Mouse (Mus musculus) kidney, postnatal 0 days (tissue): ENCODE results near the gene Sept10. TPM values are rescaled to one million over a fixed set of nuclear protein-coding genes. Genes with fewer than 3 reads are reported as not detected.

Experiments used
- ATAC-seq: fragments of 200-750 bp; cut with Nextera tagmentation; replicated peaks from 2 replicates; pipeline ENCODE4 v1.8.0; 2017; ENCODE audit warnings: low read depth, moderate number of reproducible peaks, moderate TSS enrichment, moderate library complexity; ENCODE audit not compliant: low FRiP score
- DNase-seq: peaks from one replicate; pipeline ENCODE4 v3.0.0-alpha.2; 2016; ENCODE audit warnings: low spot score
- H3K27ac ChIP-seq: fragments of 300-500 bp; sonication (generic); 2 replicates; pipeline ENCODE4 v1.5.1; 2014; ENCODE audit warnings: mild to moderate bottlenecking
- H3K27me3 ChIP-seq: fragments of 300-500 bp; sonication (generic); 2 replicates; pipeline ENCODE4 v1.6.1; 2014; ENCODE audit warnings: low read length, mixed read lengths; ENCODE audit not compliant: insufficient read depth
- H3K36me3 ChIP-seq: fragments of 300-500 bp; sonication (generic); 2 replicates; pipeline ENCODE4 v1.6.1; 2014; ENCODE audit warnings: low read length, mixed read lengths; ENCODE audit not compliant: insufficient read depth
- H3K4me1 ChIP-seq: fragments of 300-500 bp; sonication (generic); replicated peaks from 2 replicates; pipeline ENCODE4 v1.6.1; 2014; ENCODE audit warnings: antibody characterized with exemption, low read length, mixed read lengths; ENCODE audit not compliant: insufficient read depth
- H3K4me2 ChIP-seq: fragments of 300-500 bp; sonication (generic); 2 replicates; pipeline ENCODE4 v1.6.1; 2014; ENCODE audit warnings: mild to moderate bottlenecking, low read length, moderate library complexity, mixed read lengths
- H3K4me3 ChIP-seq: fragments of 300-500 bp; sonication (generic); replicated peaks from 2 replicates; pipeline ENCODE4 v1.5.1; 2014; ENCODE audit warnings: low read depth, low read length
- H3K9ac ChIP-seq: fragments of 300-500 bp; sonication (generic); 2 replicates; pipeline ENCODE4 v1.6.1; 2014; ENCODE audit warnings: low read depth, low read length
- H3K9me3 ChIP-seq: fragments of 300-500 bp; sonication (generic); replicated peaks from 2 replicates; pipeline ENCODE4 v1.6.1; 2016; ENCODE audit warnings: low read length, inconsistent platforms, mixed read lengths
- CTCF ChIP-seq: IDR thresholded peaks from 2 replicates; pipeline ENCODE4 v1.5.1; 2016; ENCODE audit warnings: antibody characterized with exemption, low read depth, mild to moderate bottlenecking, moderate library complexity
- WGBS: fragments of 180-500 bp; shearing (Covaris S2); extraction: QIAGEN DNeasy Blood & Tissue Kit; methylation state at CpG from one replicate; pipeline ENCODE4 v1.1.7; 2014; 5-methylcytosine and 5-hydroxymethylcytosine counted together
- polyA plus RNA-seq: library from polyadenylated mRNA; unstranded; fragments of >200 nt; fragmentation: Nextera tagmentation; extraction: Ambion mirVana; gene quantifications from 2 replicates; pipeline ENCODE4 v1.2.1, GENCODE M21; 2015

Gene Sept10
- polyA plus RNA-seq, 1 experiment from 2014 or later, result 62.7 TPM

DNA sequence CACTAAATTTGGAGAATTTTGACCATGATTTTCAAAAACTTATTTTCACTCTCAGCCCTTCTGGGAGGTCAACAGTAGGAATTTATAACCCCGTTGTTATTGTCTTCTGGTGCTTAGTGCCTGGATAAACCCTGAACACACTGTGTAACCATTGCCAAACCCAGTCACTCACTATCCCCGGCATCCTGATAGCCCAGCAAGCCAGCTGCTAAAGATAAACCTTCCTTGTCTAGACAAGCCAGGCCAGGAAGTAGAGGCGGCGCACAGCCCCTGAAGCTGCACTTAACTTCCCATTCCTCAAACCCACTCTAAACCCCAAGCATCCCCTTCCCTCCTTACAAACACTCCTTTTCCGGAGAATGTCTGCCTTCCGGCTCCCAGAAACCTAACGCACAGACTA, 43.4 kb upstream of the Sept10 start:
- no peak overlapping the region for H3K4me3 ChIP-seq
- DNase-seq (no peak), ATAC-seq (no peak)
- no peak for TF ChIP-seq CTCF
- H3K27ac ChIP-seq, result no peak overlapping the region
- H3K36me3 ChIP-seq, result no peaks in the 10 kb centered on the region
- no peak overlapping the region for H3K9ac ChIP-seq
- H3K4me2 ChIP-seq, result no peak overlapping the region
- no peaks in the 10 kb centered on the region for H3K9me3 ChIP-seq
- H3K27me3 ChIP-seq, result no peaks in the 10 kb centered on the region
- WGBS, result 58% methylated on average over 7 of the region's 7 CpGs
- peaks cover 6% of the 10 kb centered on the region; the same call in 1 of the 2 replicates for H3K4me1 ChIP-seq

DNA sequence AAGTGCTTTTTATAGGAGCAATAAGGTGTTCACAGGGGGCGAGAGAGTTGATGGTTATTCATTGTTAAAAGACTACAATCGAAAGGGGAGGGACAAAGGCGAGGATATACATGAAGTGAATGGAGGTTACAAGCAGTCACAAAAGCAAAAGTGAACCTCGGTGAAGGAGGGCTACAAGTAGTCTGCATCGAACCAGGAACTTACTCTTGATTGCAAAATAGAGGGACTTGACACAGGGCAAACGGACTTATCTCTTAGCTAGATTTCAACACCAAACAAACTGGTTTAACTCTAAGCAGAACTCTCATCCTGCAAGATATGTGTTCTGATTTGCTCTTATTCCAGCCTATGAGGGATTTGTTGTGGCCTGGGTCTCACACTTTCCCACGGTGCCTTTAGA, 41.3 kb upstream of the Sept10 start:
- H3K4me2 ChIP-seq, result no peak overlapping the region
- 68% methylated on average over 7 of the region's 7 CpGs for WGBS
- no peak for TF ChIP-seq CTCF
- no peak for ATAC-seq
- H3K9me3 ChIP-seq, result no peaks in the 10 kb centered on the region
- H3K4me3 ChIP-seq, result no peak overlapping the region
- no peaks in the 10 kb centered on the region for H3K27me3 ChIP-seq
- no peak for DNase-seq
- peaks cover 6% of the 10 kb centered on the region; the same call in 1 of the 2 replicates for H3K4me1 ChIP-seq
- H3K9ac ChIP-seq, result no peak overlapping the region
- H3K36me3 ChIP-seq, result no peaks in the 10 kb centered on the region
- no peak overlapping the region for H3K27ac ChIP-seq

DNA sequence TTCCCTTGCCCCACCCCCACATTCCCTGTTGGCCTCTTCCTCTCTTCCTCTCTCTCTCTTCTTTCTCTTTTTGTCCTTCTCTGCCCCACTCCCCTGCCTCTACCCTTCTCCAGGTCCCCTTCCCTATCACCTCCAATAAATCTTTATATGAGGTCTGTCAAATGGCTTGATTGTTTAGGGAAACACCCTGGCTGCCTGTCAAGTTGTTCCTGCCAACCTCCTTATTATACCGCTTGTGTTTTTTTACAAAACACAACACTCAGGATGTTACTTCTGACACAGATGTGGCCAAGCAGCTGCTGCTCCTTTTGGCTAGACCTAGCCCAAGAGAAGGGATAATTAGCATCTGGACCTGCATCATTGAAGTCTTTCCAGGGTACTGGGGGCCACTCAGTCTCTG, 40.4 kb upstream of the Sept10 start:
- no peak for DNase-seq
- no peak overlapping the region for H3K4me2 ChIP-seq
- H3K36me3 ChIP-seq, result no peaks in the 10 kb centered on the region
- no peak for ATAC-seq
- TF ChIP-seq CTCF, result no peak
- 34% methylated on average over 1 of the region's 1 CpGs for WGBS
- H3K27me3 ChIP-seq, result no peaks in the 10 kb centered on the region
- no peak overlapping the region for H3K9ac ChIP-seq
- H3K27ac ChIP-seq, result no peak overlapping the region
- peaks cover 6% of the 10 kb centered on the region; the same call in 1 of the 2 replicates for H3K4me1 ChIP-seq
- no peak overlapping the region for H3K4me3 ChIP-seq
- H3K9me3 ChIP-seq, result no peaks in the 10 kb centered on the region

DNA sequence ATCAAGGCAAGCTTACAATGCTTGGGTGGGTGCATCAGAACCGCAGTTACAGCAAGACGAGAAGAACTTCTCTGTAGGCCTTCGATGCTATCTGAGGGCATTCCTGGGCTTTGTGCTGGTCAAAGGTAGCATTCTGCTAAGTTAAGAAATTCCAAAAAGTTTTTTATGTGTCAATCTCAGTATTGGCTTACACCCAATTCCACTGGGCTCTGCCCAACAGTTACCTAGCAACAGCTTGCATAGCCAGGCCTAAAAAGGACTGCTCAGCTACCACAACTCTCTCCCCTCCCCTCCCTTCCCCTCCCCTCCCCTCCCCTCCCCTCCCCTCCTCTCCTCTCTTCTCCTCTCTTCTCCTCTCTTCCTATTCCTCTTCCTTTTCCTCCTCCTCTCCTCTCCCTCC, 40.0 kb upstream of the Sept10 start:
- DNase-seq (no peak), ATAC-seq (no peak)
- no peak overlapping the region for H3K4me2 ChIP-seq
- H3K27me3 ChIP-seq, result no peaks in the 10 kb centered on the region
- no peak overlapping the region for H3K9ac ChIP-seq
- no peak overlapping the region for H3K27ac ChIP-seq
- TF ChIP-seq CTCF, result no peak
- peaks cover 6% of the 10 kb centered on the region; the same call in 1 of the 2 replicates for H3K4me1 ChIP-seq
- 77% methylated on average over 3 of the region's 3 CpGs for WGBS
- no peaks in the 10 kb centered on the region for H3K9me3 ChIP-seq
- no peak overlapping the region for H3K4me3 ChIP-seq
- H3K36me3 ChIP-seq, result no peaks in the 10 kb centered on the region

DNA sequence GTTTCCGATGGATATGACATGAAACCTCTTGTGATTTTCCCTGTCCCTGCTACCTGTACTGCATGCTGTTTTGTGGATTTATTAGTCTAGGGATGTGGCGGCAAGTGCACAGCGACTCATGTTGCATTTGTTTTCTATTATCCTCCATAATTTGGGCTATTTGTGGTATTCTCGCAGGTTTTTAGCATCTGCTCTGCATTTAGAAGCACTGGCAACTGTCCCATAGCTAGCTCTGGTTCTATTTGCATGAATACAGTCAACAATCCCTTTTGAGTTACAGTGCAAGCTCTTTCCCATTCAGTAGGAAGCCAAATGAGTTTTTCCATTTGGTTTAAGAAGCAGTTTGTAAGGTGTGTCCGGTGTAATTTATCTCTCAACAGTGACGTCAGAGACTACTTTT, 37.9 kb upstream of the Sept10 start:
- H3K4me2 ChIP-seq, result no peak overlapping the region
- ATAC-seq (no peak), DNase-seq (no peak)
- H3K27ac ChIP-seq, result no peak overlapping the region
- no peaks in the 10 kb centered on the region for H3K36me3 ChIP-seq
- no peak for TF ChIP-seq CTCF
- no peaks in the 10 kb centered on the region for H3K4me1 ChIP-seq
- no peaks in the 10 kb centered on the region for H3K27me3 ChIP-seq
- H3K9me3 ChIP-seq, result no peaks in the 10 kb centered on the region
- 78% methylated on average over 6 of the region's 6 CpGs for WGBS
- no peak overlapping the region for H3K9ac ChIP-seq
- no peak overlapping the region for H3K4me3 ChIP-seq

DNA sequence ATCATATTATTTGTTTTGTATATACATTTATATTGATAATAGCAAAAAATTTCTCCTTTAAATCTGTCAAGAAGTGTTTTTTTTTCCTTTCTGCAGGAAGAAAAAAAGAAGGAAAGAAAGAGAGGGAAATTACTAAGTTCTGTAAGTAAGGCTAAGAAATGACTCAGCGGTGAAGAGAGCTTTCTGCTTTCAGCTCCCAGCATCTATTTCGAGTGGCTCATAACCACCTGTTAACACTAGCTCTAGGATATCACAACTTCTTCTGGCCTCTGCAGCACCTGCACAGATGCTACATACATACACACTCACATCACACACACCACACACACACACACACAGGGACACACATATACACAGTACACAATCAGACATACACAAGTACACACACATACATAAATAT, 34.9 kb upstream of the Sept10 start:
- no peak for DNase-seq
- Histone ChIP-seq H3K9me3 (no peaks in the 10 kb centered on the region), H3K27ac (no peak overlapping the region), H3K4me2 (no peak overlapping the region), H3K4me3 (no peak overlapping the region), H3K9ac (no peak overlapping the region), H3K4me1 (no peaks in the 10 kb centered on the region), H3K27me3 (no peaks in the 10 kb centered on the region), H3K36me3 (no peaks in the 10 kb centered on the region)
- no peak for TF ChIP-seq CTCF
- 94% methylated on average over 2 of the region's 2 CpGs for WGBS
- ATAC-seq, result no peak

DNA sequence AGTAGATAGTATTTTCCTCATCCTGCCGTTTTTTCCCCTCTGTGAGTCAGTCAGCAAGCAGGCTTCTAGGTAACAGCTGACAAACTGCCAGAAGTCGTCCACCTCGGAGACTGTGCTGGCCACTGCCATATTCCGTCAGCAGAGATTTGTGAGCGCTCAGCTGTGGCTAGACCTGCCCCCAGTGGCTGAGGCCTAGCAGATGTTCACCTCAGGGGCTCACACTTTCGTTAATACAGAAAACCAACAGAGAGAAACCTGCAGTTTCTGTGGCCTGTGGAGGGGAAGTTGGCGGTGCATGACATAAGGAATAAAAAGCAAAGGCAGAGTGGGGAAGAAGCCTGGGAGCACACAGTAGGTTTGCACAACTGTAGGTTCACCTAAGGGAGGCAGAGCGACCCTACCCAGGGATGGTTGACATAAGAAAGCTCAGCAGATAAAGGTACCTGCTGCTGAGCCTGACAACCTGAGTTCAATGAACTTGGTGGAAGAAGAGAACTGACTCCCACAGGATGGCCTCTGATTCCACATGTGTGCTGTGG, 32.0 kb upstream of the Sept10 start:
- Histone ChIP-seq H3K27me3 (no peaks in the 10 kb centered on the region), H3K4me2 (no peak overlapping the region), H3K4me1 (no peaks in the 10 kb centered on the region), H3K9me3 (no peaks in the 10 kb centered on the region), H3K4me3 (no peak overlapping the region), H3K36me3 (no peaks in the 10 kb centered on the region), H3K9ac (no peak overlapping the region), H3K27ac (no peak overlapping the region)
- 52% methylated on average over 8 of the region's 8 CpGs for WGBS
- DNase-seq, result peak; percentile 57
- TF ChIP-seq CTCF, result no peak
- ATAC-seq, result no peak; the same call in 1 of the 2 replicates
